Mouse (Mus musculus): ENCODE measurements around the gene Arfgap3.

Arfgap3 gene

DNA sequence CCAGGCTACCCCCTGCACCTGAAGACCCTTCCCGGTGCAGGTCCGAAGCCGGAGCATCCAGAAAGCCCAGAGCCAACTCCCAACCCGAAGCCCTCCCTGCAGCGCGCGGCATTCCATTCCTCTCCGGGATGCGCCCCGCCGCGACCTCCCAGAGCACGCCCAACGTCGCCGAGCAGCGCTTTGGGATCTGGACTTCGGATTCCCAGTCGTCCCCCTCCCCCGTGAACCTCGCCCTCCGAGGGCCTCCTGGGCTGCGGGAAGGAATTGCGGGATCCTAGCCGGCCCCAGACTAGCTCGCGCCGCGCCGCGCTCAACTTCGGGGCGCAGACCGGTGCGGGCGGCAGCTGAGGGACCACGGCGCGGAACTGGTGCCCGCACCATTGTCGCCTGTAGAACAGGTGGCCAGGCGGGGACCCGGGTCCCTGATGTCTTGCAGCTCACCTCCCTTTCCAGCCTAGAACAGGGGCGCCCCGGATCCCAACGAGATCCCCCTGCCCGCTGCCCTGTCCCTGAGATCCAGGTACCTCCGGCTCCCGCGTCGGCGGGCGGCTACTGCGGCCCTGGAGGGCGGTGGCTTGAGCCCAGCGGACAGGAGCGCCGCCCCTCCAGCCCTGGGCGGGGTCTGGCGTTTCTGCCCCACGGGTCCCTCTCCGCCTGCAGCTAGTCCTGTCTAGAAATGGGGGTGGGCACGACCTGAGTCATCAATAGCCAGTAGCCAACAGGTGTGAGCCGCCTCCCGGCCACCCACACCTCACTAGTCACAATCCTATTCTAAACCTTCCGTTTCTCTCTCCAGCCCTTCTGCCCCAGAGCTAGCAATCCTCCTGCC is 98.7 kb downstream of the Arfgap3 start, which contains the start of gene A4galt:
TSS of gene A4galt (minus strand) at position 599 of the 829 bp plus-strand sequence.
- no peak for DNase-seq

DNA sequence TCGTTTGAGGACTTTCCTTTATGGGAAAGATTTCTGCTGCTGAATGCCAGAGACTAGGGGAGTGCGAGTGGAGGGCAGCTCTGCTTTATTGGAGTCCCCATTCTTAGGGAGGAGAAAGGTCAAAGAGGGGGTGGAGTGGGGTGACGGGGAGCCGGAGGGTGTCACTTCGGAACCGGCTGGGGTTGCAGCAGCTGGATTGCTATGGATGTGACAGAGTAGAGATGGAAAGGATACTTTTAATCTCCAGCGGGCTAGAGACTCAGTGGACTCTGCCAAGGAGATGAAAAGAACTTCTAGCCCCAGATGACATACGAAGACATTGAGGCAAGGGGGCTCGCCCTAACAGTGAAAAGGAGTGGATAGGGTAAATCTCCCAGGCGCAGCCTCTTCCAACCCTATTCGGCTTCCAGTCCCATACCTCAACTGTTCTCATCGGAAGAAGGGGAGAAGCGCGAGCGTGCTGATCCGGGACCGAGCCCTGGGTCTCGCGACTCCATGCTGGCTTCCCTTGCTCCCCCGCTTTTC is 99.3 kb downstream of the Arfgap3 start:
- no peak for DNase-seq
